Mouse (Mus musculus) fibroblast of lung, adult 2 months (primary cell): ENCODE measurements around the gene Acad10.

Experiments
- DNase-seq: peaks from one replicate; pipeline ENCODE4 v3.0.0-alpha.2; 2011; ENCODE audit warnings: low read depth

The Acad10 gene

DNA sequence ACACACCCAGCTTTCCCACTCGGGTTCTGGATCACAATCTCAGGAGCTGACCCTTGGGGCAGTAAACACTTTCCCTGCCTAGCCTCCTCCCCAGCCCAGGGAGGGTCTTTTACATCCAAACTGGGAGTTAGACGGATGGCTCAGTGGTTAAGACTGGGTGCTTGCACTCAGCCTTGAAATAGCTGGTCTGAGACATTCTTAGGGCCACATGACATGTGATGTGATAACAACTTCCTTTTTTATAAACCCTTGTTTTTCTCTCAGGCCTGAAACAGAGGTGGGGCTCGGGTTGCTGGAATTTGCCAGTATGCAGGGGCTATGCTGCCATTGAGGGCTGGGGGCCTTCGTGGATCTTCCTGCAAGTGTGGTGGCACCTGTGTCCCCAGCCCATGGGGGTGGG is 63.0 kb downstream of the Acad10 start:
- no peak for DNase-seq

DNA sequence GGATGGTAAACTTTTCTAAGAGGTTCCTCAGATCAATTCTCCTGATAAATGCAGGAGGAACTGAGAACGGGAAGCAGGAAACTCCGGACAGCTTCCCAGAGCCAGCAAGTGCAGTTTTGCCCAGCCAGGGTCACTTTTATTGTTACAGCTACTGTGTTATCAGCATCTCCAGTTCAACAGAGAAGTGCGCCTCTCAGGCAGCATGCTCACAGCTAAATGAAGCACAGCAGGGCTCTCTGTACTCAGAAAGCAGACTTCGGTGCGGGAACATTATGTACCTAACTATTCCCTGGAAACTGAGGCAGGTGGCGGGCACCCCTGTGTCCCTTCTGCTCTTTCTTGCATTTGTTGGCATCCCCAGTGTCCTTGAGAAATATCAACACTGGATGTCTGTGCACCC is 64.1 kb downstream of the Acad10 start:
- DNase-seq = no peak

GRCm38 (mm10) chr5:121595758-121596157 is 64.6 kb downstream of the Acad10 start:
- DNase-seq = no peak

- no peak for DNase-seq
These were observed 65.5 kb downstream of the Acad10 start for GRCm38 (mm10) chr5:121594714-121595313.

- DNase-seq = peak; percentile 84
These were observed 66.6 kb downstream of the Acad10 start, which contains the start of gene Aldh2 for GRCm38 (mm10) chr5:121593451-121594401. Aldh2 (minus strand) TSS chr5:121593824.

GRCm38 (mm10) chr5:121592816-121593407 is 67.4 kb downstream of the Acad10 start:
- DNase-seq = no peak

DNA sequence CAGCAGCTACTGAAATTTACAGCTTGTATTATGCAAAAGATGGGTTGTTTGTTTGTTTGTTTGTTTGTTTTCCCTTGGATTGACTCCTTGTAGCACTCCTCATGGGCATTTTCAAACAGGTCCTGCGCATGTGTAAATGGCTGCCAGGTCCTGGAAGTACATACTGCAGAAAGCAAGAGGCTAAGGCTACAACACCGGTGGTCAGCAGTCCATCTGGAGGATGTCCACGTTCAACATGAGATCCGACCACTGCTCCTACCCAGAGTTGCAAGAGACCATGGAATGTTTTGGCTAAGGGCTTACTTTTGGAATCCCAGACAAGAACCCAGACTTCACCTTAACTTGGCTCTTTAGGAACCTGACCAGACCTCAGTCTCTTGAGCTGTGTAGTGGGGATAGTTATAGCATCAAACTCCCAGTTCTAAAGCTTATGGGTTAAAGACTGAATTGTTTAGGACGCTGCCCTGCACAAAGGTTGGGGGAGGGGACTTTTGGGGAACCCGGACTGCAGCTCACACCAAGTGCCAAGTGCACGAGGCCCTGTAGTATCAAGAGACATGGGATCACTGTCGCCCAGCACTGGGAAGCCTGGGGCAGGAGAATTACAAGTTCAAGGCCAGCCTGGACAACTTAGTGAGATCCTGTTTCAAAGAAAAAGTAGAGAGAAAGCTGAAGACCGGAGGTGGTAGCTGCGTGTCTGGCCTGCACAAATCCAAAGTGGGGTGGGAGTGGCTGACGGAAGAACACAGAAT is 68.1 kb downstream of the Acad10 start:
- no peak for DNase-seq

GRCm38 (mm10) chr5:121591417-121592063 is 68.8 kb downstream of the Acad10 start:
- DNase-seq = no peak

GRCm38 (mm10) chr5:121589928-121590327 is 70.4 kb downstream of the Acad10 start:
- no peak for DNase-seq

DNA sequence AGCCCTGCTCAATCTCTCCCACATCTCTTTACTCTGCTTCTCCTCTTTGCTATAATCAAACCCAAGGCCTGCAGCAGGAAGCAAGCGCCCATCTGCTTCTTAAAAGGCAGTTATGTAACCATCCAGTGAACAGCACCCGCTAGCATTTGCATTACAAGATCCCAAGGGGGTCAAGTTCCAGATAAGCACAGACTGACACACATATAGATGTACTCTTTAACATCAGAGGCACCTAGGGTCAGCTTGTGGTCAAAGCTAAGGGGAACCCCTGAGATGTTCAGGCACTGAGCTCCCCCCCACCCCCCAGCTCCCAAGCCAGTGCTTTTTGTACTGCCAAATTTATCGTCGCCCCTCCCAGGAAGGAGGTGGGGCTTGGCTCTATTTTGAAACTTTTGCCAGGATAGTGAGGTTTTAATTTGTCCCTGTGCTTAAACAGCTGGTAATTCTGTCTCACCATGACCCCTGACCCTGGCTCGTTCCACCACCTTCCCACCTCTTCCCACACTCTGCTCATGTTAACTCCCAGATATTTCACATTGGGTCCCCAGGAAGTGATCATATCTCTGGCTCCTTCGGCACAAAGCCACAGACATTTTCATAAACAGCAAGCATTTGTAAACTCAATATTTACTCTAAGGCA is 73.8 kb downstream of the Acad10 start:
- no peak for DNase-seq

DNA sequence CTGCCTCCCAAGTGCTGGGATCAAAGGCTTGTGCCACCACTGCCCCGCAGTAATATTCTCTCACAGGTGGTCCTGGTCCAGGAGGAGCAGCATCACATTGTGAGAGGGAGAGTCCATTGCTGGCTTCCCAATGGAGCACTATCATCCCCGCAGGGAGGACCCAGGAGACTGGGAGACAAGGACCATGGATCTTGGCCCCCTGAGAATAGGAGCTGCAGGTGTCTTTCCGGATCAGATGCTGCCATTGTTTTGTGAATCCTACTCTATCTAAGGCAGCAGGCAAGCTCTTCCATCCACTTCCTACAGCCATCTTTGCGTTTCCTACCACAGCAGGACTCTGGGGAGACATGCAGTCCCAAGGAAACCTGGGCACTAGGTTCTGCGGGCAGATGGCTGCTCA is 74.6 kb downstream of the Acad10 start:
- no peak for DNase-seq

GRCm38 (mm10) chr5:121585005-121585404 is 75.3 kb downstream of the Acad10 start:
- no peak for DNase-seq

DNA sequence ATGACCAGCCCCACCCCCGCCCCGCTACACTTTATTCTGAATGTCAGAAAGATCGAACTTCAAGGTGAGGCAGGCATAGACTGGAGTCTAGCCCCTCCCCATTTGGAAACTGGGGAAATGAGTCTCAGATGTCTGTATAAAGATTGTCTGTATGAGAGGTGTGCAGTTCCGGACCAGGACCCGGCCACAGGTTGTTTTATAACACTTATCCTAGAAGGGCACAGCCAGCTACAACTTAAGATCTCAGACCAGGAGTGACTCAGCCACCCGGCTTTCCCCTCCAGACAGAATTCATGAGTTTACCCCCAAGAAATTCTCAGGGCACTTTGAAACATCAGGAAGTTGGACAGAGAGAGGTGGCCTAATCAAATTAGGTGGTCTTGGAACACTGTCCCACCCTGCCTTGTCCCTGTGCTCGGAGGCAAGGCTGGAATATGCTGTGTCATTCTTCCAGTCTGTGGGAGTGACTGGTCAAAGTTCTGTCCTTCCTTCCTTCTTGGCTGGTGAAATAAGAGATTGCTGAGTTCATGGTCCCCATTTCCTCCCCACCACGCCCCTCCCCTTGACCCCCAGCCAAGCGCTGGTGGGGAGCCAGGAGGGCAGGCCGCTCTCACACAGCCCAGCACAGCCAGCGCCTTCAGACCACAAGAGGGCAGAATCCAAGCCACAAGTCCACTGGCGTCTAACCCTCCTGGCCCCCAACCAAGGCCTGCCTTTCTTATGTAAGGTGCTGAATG is 76.4 kb downstream of the Acad10 start:
- peak; percentile 97 for DNase-seq

GRCm38 (mm10) chr5:121581945-121582344 is 78.4 kb downstream of the Acad10 start:
- DNase-seq = no peak

DNA sequence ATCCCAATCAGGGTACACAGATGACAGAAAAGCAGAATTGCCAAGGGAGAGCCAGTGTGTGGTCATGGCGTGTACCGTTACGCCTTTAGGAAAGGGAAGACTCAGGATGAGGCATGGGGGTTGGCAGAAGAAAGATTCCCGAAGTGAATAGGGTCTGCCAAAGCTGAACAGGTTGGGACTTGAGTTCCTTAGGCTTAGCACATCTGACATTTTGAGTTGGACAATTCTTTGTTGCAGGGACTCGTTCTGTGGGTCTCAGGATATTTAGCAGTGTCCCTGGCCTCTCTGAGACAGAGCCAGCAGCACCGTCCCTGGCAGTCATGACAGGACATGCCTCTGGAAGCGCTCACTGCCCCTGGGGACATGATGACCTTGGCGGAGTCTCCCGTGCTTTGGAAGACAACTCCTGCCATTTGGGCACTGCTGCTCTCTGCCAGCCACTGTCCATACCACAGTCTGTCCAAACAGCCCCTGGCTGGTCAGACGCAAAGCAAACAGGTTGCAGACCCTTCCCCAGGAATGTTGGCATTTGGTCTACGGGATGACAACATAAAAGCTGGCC is 83.3 kb downstream of the Acad10 start:
- no peak for DNase-seq

DNA sequence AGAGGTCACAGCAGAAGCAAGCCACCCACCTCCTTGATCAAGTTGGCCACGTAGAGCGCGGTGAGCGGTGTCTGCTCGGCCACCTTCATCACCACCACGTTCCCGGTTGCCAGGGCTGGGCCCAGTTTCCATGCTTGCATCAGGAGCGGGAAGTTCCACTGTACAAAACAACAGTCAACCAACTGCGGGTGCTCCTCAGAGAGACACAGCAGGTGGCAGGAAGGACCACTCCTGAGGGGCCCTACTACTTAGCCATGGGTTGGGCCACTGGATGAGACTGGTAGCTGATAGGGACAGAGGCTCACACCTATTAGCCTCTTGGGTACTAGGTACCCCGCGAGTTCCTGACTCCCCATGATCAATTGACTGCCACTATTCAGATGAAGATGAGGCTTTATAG is 84.4 kb downstream of the Acad10 start:
- no peak for DNase-seq

GRCm38 (mm10) chr5:121574145-121574544 is 86.2 kb downstream of the Acad10 start:
- DNase-seq = no peak
